Mouse (Mus musculus) G1E (cell line): ENCODE measurements at regions not wholly inside any gene's neighbourhood (a gene's known extent, or its start where the extent isn't known, plus 50 kb on each side); places are given as distances from the start of the nearest gene placed in this dataset.

Source experiments
- CTCF ChIP-seq: IDR thresholded peaks from 2 replicates; pipeline ENCODE4 v1.5.1; 2012; ENCODE audit warnings: low read depth, low read length, inconsistent platforms, mixed read lengths
- POLR2AphosphoS5 ChIP-seq: IDR thresholded peaks from 2 replicates; pipeline ENCODE4 v1.6.1; 2012; ENCODE audit warnings: low read depth, low read length, inconsistent platforms; ENCODE audit not compliant: insufficient replicate concordance

DNA sequence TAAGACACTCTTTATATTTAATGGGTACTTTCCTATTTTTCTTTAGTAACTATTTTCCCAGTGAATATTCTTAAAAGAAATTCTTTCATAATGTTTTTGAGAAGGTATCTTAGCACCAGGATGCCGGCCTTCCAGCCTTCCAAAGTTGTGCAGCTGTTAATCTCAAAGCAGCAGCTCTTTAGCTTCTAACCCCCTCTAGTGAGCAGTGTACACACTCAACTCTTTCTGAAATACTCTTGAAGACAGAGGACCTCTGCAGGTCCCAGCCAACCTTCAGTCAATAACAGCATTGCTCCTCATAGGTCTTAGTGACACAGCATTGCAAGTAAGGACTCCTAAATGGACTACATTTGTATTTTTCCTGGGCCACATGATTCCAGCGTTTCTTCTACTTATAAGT, 55.2 kb upstream of the Gm34302 start:
- TF ChIP-seq CTCF (no peak), POLR2AphosphoS5 (no peak)
